Mouse (Mus musculus): ENCODE measurements at regions not wholly inside any gene's neighbourhood (a gene's known extent, or its start where the extent isn't known, plus 50 kb on each side); places are given as distances from the start of the nearest gene placed in this dataset.
A peak's percentile ranks its signal among the peaks of the same experiment; 100 is the strongest.

- no peaks in the 10 kb centered on the region for H3K36me3 ChIP-seq (ENCODE audit: control insufficient read depth, insufficient read depth)
Measured at GRCm38 (mm10) chr14:46004078-46004477, 346.1 kb upstream of the Ddhd1 start.

GRCm38 (mm10) chr14:46005307-46005706 is 347.4 kb upstream of the Ddhd1 start:
- H3K9ac ChIP-seq (ENCODE audit: low read depth, low read length) = no peak overlapping the region
- no peak for TF ChIP-seq CTCF (IDR thresholded peaks at IDR 0.05; ENCODE audit: low read depth)
- no peaks in the 10 kb centered on the region for H3K36me3 ChIP-seq (ENCODE audit: control insufficient read depth, insufficient read depth)
- H3K4me3 ChIP-seq (ENCODE audit: low read depth, low read length) = no peak overlapping the region
- H3K27me3 ChIP-seq (replicated peaks; ENCODE audit: control insufficient read depth, insufficient read depth, low read length) = no peaks in the 10 kb centered on the region
- H3K9me3 ChIP-seq (ENCODE audit: control insufficient read depth) = no peaks in the 10 kb centered on the region
- no peak overlapping the region for H3K4me2 ChIP-seq (replicated peaks; ENCODE audit: low read depth)
- no peak for ATAC-seq
- 63% methylated on average over 4 of the region's 4 CpGs for WGBS
- no peaks in the 10 kb centered on the region for H3K4me1 ChIP-seq (replicated peaks; ENCODE audit: control insufficient read depth, insufficient read depth, low read length)
- no peak overlapping the region for H3K27ac ChIP-seq (ENCODE audit: low read depth, low read length)

More at GRCm38 (mm10) chr14:46004078-46004477, 346.1 kb upstream of the Ddhd1 start:
- Histone ChIP-seq H3K9ac (ENCODE audit: low read depth, low read length) (no peak overlapping the region), H3K4me3 (ENCODE audit: low read depth, low read length) (no peak overlapping the region), H3K27ac (ENCODE audit: low read depth, low read length) (no peak overlapping the region), H3K27me3 (replicated peaks; ENCODE audit: control insufficient read depth, insufficient read depth, low read length) (no peaks in the 10 kb centered on the region), H3K9me3 (ENCODE audit: control insufficient read depth) (no peaks in the 10 kb centered on the region), H3K4me2 (replicated peaks; ENCODE audit: low read depth) (no peak overlapping the region), H3K4me1 (replicated peaks; ENCODE audit: control insufficient read depth, insufficient read depth, low read length) (no peaks in the 10 kb centered on the region)
- ATAC-seq = no peak
- TF ChIP-seq CTCF (IDR thresholded peaks at IDR 0.05; ENCODE audit: low read depth) = no peak
- 77% methylated on average over 6 of the region's 6 CpGs for WGBS

GRCm38 (mm10) chr14:46013232-46013631 is 355.3 kb upstream of the Ddhd1 start:
- Histone ChIP-seq H3K4me2 (replicated peaks; ENCODE audit: low read depth) (no peak overlapping the region), H3K36me3 (ENCODE audit: control insufficient read depth, insufficient read depth) (no peaks in the 10 kb centered on the region), H3K4me3 (ENCODE audit: low read depth, low read length) (no peak overlapping the region), H3K9me3 (ENCODE audit: control insufficient read depth) (no peaks in the 10 kb centered on the region), H3K27ac (ENCODE audit: low read depth, low read length) (no peak overlapping the region), H3K4me1 (replicated peaks; ENCODE audit: control insufficient read depth, insufficient read depth, low read length) (peaks cover 8% of the 10 kb centered on the region), H3K27me3 (replicated peaks; ENCODE audit: control insufficient read depth, insufficient read depth, low read length) (no peaks in the 10 kb centered on the region), H3K9ac (ENCODE audit: low read depth, low read length) (no peak overlapping the region)
- no peak for TF ChIP-seq CTCF (IDR thresholded peaks at IDR 0.05; ENCODE audit: low read depth)
- 97% methylated on average over 2 of the region's 2 CpGs for WGBS
- no peak for ATAC-seq

GRCm38 (mm10) chr14:46014090-46014489 is 356.1 kb upstream of the Ddhd1 start:
- no peak for TF ChIP-seq CTCF (IDR thresholded peaks at IDR 0.05; ENCODE audit: low read depth)
- no peaks in the 10 kb centered on the region for H3K9me3 ChIP-seq (ENCODE audit: control insufficient read depth)
- WGBS = 40% methylated on average over 2 of the region's 2 CpGs
- no peaks in the 10 kb centered on the region for H3K27me3 ChIP-seq (replicated peaks; ENCODE audit: control insufficient read depth, insufficient read depth, low read length)
- H3K36me3 ChIP-seq (ENCODE audit: control insufficient read depth, insufficient read depth) = no peaks in the 10 kb centered on the region
- H3K9ac ChIP-seq (ENCODE audit: low read depth, low read length) = no peak overlapping the region
- ATAC-seq = peak; percentile 67
- H3K4me1 ChIP-seq (replicated peaks; ENCODE audit: control insufficient read depth, insufficient read depth, low read length) = peaks cover 16% of the 10 kb centered on the region
- no peak overlapping the region for H3K4me3 ChIP-seq (ENCODE audit: low read depth, low read length)
- H3K4me2 ChIP-seq (replicated peaks; ENCODE audit: low read depth) = no peak overlapping the region
- peak overlapping the region; percentile 11; the same call in 1 of the 2 replicates for H3K27ac ChIP-seq (ENCODE audit: low read depth, low read length)

- Histone ChIP-seq H3K9me3 (ENCODE audit: control insufficient read depth) (no peaks in the 10 kb centered on the region), H3K4me3 (ENCODE audit: low read depth, low read length) (no peak overlapping the region), H3K4me2 (replicated peaks; ENCODE audit: low read depth) (peak overlapping the region; percentile 33), H3K27me3 (replicated peaks; ENCODE audit: control insufficient read depth, insufficient read depth, low read length) (no peaks in the 10 kb centered on the region), H3K36me3 (ENCODE audit: control insufficient read depth, insufficient read depth) (no peaks in the 10 kb centered on the region), H3K9ac (ENCODE audit: low read depth, low read length) (no peak overlapping the region), H3K27ac (ENCODE audit: low read depth, low read length) (peak overlapping the region; percentile 74), H3K4me1 (replicated peaks; ENCODE audit: control insufficient read depth, insufficient read depth, low read length) (peaks cover 16% of the 10 kb centered on the region)
- peak; percentile 83 for ATAC-seq
- WGBS = 36% methylated on average over 6 of the region's 6 CpGs
- no peak for TF ChIP-seq CTCF (IDR thresholded peaks at IDR 0.05; ENCODE audit: low read depth)
Measured at GRCm38 (mm10) chr14:46015682-46016400, 357.9 kb upstream of the Ddhd1 start.

GRCm38 (mm10) chr14:46016701-46017106 is 358.8 kb upstream of the Ddhd1 start:
- ATAC-seq = peak; percentile 74
- peaks cover 16% of the 10 kb centered on the region for H3K4me1 ChIP-seq (replicated peaks; ENCODE audit: control insufficient read depth, insufficient read depth, low read length)
- peak overlapping the region; percentile 33; the same call in 1 of the 2 replicates for H3K4me2 ChIP-seq (replicated peaks; ENCODE audit: low read depth)
- 0 out of 2 replicates have a peak, but pooled peaks have one; percentile 19 for TF ChIP-seq CTCF (IDR thresholded peaks at IDR 0.05; ENCODE audit: low read depth)
- no peaks in the 10 kb centered on the region for H3K27me3 ChIP-seq (replicated peaks; ENCODE audit: control insufficient read depth, insufficient read depth, low read length)
- no peaks in the 10 kb centered on the region for H3K36me3 ChIP-seq (ENCODE audit: control insufficient read depth, insufficient read depth)
- H3K4me3 ChIP-seq (ENCODE audit: low read depth, low read length) = no peak overlapping the region
- peak overlapping the region; percentile 52; the same call in 1 of the 2 replicates for H3K27ac ChIP-seq (ENCODE audit: low read depth, low read length)
- H3K9me3 ChIP-seq (ENCODE audit: control insufficient read depth) = no peaks in the 10 kb centered on the region
- no peak overlapping the region for H3K9ac ChIP-seq (ENCODE audit: low read depth, low read length)
- 16% methylated on average over 4 of the region's 4 CpGs for WGBS

Data from intestine, postnatal 0 days (tissue).